Mouse (Mus musculus): Measurements from ENCODE around the gene Ramp1. TPM values are rescaled to one million over a fixed set of nuclear protein-coding genes. Genes with fewer than 3 reads are reported as not detected.

The Ramp1 gene
- polyA plus RNA-seq, 1 experiment from 2014 or later = 16.5 TPM

- H3K9ac ChIP-seq (ENCODE audit: low read depth, low read length) = no peak overlapping the region
- H3K4me1 ChIP-seq (replicated peaks; ENCODE audit: control insufficient read depth, insufficient read depth, low read length) = no peaks in the 10 kb centered on the region
- H3K4me2 ChIP-seq (replicated peaks; ENCODE audit: low read depth) = no peak overlapping the region
- no peak overlapping the region for H3K4me3 ChIP-seq (ENCODE audit: low read depth, low read length)
- no peak overlapping the region for H3K27ac ChIP-seq (ENCODE audit: low read depth, low read length)
- H3K9me3 ChIP-seq (ENCODE audit: control insufficient read depth) = no peaks in the 10 kb centered on the region
- peaks cover under 1% of the 10 kb centered on the region; the same call in 1 of the 2 replicates for H3K27me3 ChIP-seq (replicated peaks; ENCODE audit: control insufficient read depth, insufficient read depth, low read length)
- H3K36me3 ChIP-seq (ENCODE audit: control insufficient read depth, insufficient read depth) = no peaks in the 10 kb centered on the region
- TF ChIP-seq CTCF (IDR thresholded peaks at IDR 0.05; ENCODE audit: low read depth) = no peak
- WGBS = 90% methylated on average over 5 of the region's 5 CpGs
- no peak for ATAC-seq
Observed at GRCm38 (mm10) chr1:91174796-91175195, 4.8 kb upstream of the Ramp1 start.

- ATAC-seq = no peak
- 41% methylated on average over 3 of the region's 3 CpGs for WGBS
- no peak for TF ChIP-seq CTCF (IDR thresholded peaks at IDR 0.05; ENCODE audit: low read depth)
- Histone ChIP-seq H3K27ac (ENCODE audit: low read depth, low read length) (no peak overlapping the region), H3K4me1 (replicated peaks; ENCODE audit: control insufficient read depth, insufficient read depth, low read length) (no peaks in the 10 kb centered on the region), H3K9ac (ENCODE audit: low read depth, low read length) (no peak overlapping the region), H3K9me3 (ENCODE audit: control insufficient read depth) (no peaks in the 10 kb centered on the region), H3K4me3 (ENCODE audit: low read depth, low read length) (no peak overlapping the region), H3K27me3 (replicated peaks; ENCODE audit: control insufficient read depth, insufficient read depth, low read length) (peaks cover 10% of the 10 kb centered on the region; the same call in 1 of the 2 replicates), H3K4me2 (replicated peaks; ENCODE audit: low read depth) (no peak overlapping the region), H3K36me3 (ENCODE audit: control insufficient read depth, insufficient read depth) (no peaks in the 10 kb centered on the region)
Observed at GRCm38 (mm10) chr1:91176026-91176425, 3.6 kb upstream of the Ramp1 start.

GRCm38 (mm10) chr1:91176871-91177270, 2.8 kb upstream of the Ramp1 start:
- Histone ChIP-seq H3K9me3 (ENCODE audit: control insufficient read depth) (no peaks in the 10 kb centered on the region), H3K27me3 (replicated peaks; ENCODE audit: control insufficient read depth, insufficient read depth, low read length) (peaks cover 10% of the 10 kb centered on the region; the same call in 1 of the 2 replicates), H3K4me2 (replicated peaks; ENCODE audit: low read depth) (no peak overlapping the region), H3K36me3 (ENCODE audit: control insufficient read depth, insufficient read depth) (no peaks in the 10 kb centered on the region), H3K9ac (ENCODE audit: low read depth, low read length) (no peak overlapping the region), H3K27ac (ENCODE audit: low read depth, low read length) (no peak overlapping the region), H3K4me3 (ENCODE audit: low read depth, low read length) (no peak overlapping the region), H3K4me1 (replicated peaks; ENCODE audit: control insufficient read depth, insufficient read depth, low read length) (no peaks in the 10 kb centered on the region)
- ATAC-seq = no peak
- WGBS = 77% methylated on average over 4 of the region's 4 CpGs
- no peak for TF ChIP-seq CTCF (IDR thresholded peaks at IDR 0.05; ENCODE audit: low read depth)

DNA sequence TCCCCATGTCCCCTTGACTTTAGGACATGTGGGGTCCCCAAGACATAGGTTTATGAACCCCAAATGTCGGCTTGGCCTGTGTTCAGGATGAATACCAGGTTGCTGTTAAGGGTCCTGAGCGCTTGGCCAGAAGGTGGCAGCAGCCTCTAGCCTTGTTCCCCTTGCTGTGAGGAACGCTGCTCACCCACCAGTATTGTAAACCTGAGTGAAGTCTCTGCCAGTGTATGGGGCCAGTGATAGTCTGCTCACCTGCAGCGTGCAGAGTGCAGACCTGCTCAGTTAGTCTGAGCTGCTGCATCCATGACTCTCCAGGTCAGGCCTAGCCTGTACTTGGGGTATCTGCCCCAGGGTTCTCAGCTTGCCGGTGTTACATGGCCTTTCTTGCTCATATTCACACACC, 536 bp upstream of the Ramp1 start:
- H3K4me2 ChIP-seq (replicated peaks; ENCODE audit: low read depth) = peak overlapping the region; percentile 77
- 0 out of 2 replicates have a peak, but pooled peaks have one; percentile 17 for ATAC-seq

DNA sequence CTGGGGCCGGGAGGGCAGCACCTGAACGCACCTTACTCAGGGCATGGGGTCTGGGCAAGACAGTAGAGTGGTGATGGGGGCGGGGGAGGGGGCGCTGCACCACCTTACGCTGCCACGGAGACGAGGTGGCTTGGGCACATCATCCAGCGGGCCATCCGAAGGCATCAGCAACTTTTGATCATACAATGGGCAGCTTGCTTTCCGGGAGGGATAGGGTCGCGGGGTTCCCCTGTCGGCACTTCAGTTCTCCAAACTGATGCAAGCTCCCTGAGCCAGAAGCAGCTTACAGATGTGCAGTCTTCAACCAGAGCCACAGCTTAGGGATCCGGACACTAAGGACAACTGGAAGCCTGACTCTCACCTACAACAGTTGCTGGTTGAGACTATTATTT, 548 bp downstream of the Ramp1 start:
- H3K27ac ChIP-seq (ENCODE audit: low read depth, low read length) = no peak overlapping the region
- no peak for TF ChIP-seq CTCF (IDR thresholded peaks at IDR 0.05; ENCODE audit: low read depth)
- peak overlapping the region; percentile 32; the same call in 1 of the 2 replicates for H3K9ac ChIP-seq (ENCODE audit: low read depth, low read length)
- peaks cover 10% of the 10 kb centered on the region; the same call in 1 of the 2 replicates for H3K27me3 ChIP-seq (replicated peaks; ENCODE audit: control insufficient read depth, insufficient read depth, low read length)
- H3K36me3 ChIP-seq (ENCODE audit: control insufficient read depth, insufficient read depth) = no peaks in the 10 kb centered on the region
- peak overlapping the region; percentile 77 for H3K4me2 ChIP-seq (replicated peaks; ENCODE audit: low read depth)
- 11% methylated on average over 13 of the region's 14 CpGs for WGBS
- no peak for ATAC-seq
- no peaks in the 10 kb centered on the region for H3K9me3 ChIP-seq (ENCODE audit: control insufficient read depth)
- H3K4me3 ChIP-seq (ENCODE audit: low read depth, low read length) = peak overlapping the region; percentile 45
- H3K4me1 ChIP-seq (replicated peaks; ENCODE audit: control insufficient read depth, insufficient read depth, low read length) = no peaks in the 10 kb centered on the region

More for the DNA sequence above, 536 bp upstream of the Ramp1 start:
- peaks cover 10% of the 10 kb centered on the region; the same call in 1 of the 2 replicates for H3K27me3 ChIP-seq (replicated peaks; ENCODE audit: control insufficient read depth, insufficient read depth, low read length)
- WGBS = 25% methylated on average over 5 of the region's 5 CpGs
- no peaks in the 10 kb centered on the region for H3K4me1 ChIP-seq (replicated peaks; ENCODE audit: control insufficient read depth, insufficient read depth, low read length)
- no peak overlapping the region for H3K9ac ChIP-seq (ENCODE audit: low read depth, low read length)
- H3K27ac ChIP-seq (ENCODE audit: low read depth, low read length) = no peak overlapping the region
- H3K4me3 ChIP-seq (ENCODE audit: low read depth, low read length) = no peak overlapping the region
- H3K9me3 ChIP-seq (ENCODE audit: control insufficient read depth) = no peaks in the 10 kb centered on the region
- no peaks in the 10 kb centered on the region for H3K36me3 ChIP-seq (ENCODE audit: control insufficient read depth, insufficient read depth)
- TF ChIP-seq CTCF (IDR thresholded peaks at IDR 0.05; ENCODE audit: low read depth) = peak; percentile 96

- Histone ChIP-seq H3K4me2 (replicated peaks; ENCODE audit: low read depth) (peak overlapping the region; percentile 77), H3K36me3 (ENCODE audit: control insufficient read depth, insufficient read depth) (no peaks in the 10 kb centered on the region), H3K9ac (ENCODE audit: low read depth, low read length) (no peak overlapping the region; the same call in 1 of the 2 replicates), H3K27ac (ENCODE audit: low read depth, low read length) (no peak overlapping the region; the same call in 1 of the 2 replicates), H3K4me3 (ENCODE audit: low read depth, low read length) (peak overlapping the region; percentile 45; the same call in 1 of the 2 replicates), H3K9me3 (ENCODE audit: control insufficient read depth) (no peaks in the 10 kb centered on the region), H3K4me1 (replicated peaks; ENCODE audit: control insufficient read depth, insufficient read depth, low read length) (no peaks in the 10 kb centered on the region), H3K27me3 (replicated peaks; ENCODE audit: control insufficient read depth, insufficient read depth, low read length) (peaks cover 10% of the 10 kb centered on the region; the same call in 1 of the 2 replicates)
- ATAC-seq = no peak
- TF ChIP-seq CTCF (IDR thresholded peaks at IDR 0.05; ENCODE audit: low read depth) = no peak
- WGBS = 43% methylated on average over 6 of the region's 6 CpGs
Observed at GRCm38 (mm10) chr1:91180723-91181122, 1.1 kb downstream of the Ramp1 start.

All from intestine, postnatal 0 days (tissue).